Mouse (Mus musculus) ES-CJ7 (cell line): ENCODE data around the gene Itk.

ENCODE experiments used
- DNase-seq: peaks from one replicate; pipeline ENCODE4 v3.0.0; 2011; ENCODE audit warnings: low read depth, low spot score

Itk gene

GRCm38 (mm10) chr11:46308271-46308974 is 80.9 kb downstream of the Itk start:
- DNase-seq = no peak

- no peak for DNase-seq
Measured at GRCm38 (mm10) chr11:46307768-46308167, 81.5 kb downstream of the Itk start.

- no peak for DNase-seq
Measured at GRCm38 (mm10) chr11:46306776-46307175, 82.5 kb downstream of the Itk start.

DNA sequence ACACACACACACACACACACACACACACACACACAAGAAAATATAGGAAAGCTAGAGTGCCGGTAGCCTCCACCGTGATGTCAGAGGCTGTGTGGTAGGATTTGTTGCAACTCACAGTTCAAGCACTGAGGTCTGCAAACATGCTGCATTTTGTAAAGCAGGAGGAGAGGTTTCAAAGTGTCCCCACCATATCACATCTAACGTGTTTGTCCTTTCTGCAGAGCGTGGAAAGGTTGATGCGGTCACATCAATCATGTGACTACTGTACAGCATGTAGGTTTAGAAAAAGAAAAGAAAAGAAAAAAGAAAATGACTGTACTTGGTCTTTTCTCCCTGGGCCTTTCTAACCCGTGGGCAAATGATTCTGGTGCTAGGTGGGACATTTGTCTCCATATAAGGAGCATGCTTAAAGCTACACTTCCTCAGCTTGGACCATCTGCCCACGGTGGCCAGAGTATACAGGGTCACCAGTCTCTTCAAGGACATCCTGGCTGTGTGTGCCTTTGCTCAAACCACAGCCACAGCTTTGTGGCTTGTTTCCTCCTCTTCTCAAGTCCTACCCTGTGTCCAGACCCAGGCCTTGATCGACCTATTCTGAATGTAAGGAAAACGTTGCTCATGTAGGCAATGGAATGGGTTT is 83.3 kb downstream of the Itk start:
- no peak for DNase-seq

DNA sequence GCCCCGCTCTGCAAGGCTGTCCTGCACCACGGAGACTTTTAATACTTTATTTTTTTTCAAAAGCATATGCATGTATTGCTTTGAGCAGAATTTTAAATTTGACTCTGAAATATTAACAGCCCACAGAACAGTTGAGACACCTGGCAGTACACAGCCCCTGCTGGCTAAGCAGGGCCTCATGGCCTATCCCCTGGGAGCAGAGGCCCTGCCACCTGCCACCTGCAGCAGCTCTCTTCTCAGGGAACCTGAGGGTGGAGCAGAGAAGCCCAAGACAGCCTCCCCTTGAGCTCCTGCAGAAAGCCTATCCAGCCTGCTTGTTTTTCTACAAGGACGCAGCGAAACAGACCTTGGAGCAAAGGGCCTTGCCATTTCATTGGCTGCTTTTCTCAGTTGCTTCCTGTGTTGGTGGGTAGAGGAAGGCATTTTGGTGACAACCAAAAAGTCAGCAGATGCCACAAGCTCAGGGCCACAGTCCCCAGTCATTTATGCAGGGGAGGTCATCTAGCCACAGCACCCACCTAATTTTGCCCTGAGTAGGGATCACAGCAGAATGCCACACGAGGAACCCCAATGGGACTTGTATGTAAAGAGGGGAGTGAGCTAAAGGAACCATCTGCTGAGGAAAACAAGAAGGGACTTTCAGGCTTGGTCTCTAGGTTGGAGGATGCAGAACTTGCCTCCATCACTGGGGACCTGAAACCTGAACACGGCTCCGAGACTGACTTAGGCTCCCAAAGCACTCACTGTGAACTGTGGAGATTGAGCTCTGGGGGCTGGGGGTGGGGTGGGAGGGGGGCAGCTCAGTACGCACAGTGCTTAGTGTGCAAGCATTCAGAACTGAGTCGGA is 84.2 kb downstream of the Itk start:
- no peak for DNase-seq

DNA sequence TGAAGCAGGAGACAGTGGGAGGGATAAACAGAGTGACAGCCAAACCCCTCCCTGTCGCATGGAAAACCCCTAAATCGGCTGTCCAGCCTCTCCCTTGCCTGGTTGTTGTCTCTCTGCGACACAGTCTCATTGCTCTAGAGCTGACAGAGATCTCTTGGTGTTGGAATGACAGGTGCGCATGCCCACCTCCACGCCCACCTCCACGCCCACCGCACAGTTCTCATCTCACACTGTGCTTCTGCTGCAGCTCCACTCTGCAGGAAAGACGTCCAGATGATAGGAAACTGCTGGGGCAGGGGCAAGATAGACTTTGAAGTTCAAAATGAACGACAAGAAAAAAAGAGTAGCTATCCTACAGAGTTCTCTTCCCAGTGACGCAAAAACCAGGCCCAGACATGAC is 85.2 kb downstream of the Itk start:
- no peak for DNase-seq

DNA sequence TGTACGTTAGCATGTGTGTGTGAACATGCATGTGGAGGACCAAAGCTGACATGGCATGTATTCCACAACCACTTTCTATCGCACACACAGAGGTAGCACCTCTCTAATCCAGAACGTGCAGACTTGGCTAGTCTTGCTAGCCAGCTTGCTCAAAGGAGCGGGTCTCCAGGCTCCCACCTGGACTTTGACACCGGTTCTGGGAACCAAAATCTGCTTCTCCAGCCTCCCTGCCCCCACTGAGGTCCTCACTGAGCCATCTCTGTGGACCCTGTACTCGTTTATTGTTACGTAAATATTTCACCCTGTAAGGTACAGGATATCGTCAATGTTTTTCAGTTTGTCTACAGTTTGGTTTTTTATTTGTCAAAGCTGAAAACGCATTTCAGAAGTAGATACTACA is 86.8 kb downstream of the Itk start:
- DNase-seq = no peak

- DNase-seq = no peak
Measured at GRCm38 (mm10) chr11:46301579-46302248, 87.6 kb downstream of the Itk start.

DNA sequence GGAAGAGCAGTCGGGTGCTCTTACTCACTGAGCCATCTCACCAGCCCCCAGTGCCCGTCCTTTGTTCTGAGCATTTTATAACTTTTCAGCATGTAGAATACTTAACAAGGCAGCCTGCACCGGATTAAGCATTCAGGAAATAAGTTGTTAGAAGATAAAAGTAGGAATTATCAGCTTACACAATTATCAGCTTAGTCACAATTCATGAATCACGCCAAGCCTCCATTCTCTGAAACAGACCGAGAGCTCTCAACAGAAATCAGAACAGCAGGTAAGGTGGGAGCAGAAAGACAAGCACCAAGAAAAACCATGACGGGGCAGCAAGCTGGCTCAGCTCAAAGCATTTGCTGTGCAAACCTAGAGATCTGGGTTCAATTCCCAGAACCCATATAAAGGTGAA is 89.4 kb downstream of the Itk start:
- no peak for DNase-seq

GRCm38 (mm10) chr11:46298889-46299785 is 90.2 kb downstream of the Itk start:
- no peak for DNase-seq

- no peak for DNase-seq
Measured at GRCm38 (mm10) chr11:46294390-46294789, 94.9 kb downstream of the Itk start.

DNA sequence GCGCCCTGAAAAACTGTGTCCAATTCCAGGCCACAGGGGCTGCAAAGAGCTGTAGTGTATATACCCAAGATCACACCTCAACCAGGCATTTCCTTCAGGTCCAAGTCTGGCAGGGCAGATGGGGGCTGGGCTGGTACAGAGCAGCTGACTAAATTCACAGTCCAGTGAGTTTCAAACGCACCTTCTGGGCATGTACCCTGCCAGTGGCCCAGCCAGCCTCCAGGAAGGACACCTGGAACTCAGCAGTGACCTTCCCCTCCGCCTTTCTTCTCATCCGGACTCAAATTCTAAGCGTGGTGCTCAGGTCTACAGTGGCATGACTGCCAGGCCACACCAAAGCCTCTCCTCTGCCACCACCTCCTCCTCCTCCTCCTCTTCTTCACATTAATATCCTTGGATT is 95.8 kb downstream of the Itk start:
- DNase-seq = no peak

DNA sequence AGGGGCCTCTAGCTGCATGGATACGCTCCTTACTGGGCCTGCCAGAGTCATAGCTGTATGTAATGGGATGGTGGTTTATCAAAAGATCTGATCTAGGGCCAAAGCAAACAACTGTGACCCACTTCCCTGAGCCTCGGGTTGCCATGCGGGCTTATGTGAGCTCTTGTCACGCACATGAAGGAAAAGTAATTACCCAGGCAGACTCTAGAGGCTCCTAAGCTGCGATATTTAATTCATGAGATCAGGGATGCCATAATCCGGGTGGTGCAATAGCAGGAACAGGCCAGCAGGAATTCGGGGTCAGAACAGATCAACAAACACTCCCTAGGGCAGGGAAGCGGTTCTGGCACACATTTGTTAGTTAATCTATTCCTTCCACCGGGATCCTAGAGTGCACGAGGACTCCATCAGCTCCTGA is 98.3 kb downstream of the Itk start:
- DNase-seq = no peak

DNA sequence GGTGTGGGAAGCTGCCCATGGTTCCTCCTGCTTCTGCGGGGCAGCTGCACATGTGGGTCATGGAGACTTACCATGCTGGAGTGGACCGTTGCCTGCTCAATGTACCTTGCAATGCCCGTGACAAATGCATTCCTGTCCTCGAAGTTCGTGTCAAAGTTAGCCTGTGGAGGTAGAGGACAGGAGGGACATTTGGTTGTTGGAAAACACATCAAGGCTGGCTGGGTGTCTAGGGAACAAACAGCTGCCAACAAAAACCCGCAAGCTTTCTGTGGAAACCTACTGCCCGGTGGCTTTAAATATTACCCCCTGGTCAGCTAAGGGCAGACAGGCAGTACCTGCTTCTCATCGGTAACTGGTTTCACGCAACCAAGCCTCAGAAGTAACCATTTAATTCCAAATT is 99.8 kb downstream of the Itk start:
- DNase-seq = no peak

DNA sequence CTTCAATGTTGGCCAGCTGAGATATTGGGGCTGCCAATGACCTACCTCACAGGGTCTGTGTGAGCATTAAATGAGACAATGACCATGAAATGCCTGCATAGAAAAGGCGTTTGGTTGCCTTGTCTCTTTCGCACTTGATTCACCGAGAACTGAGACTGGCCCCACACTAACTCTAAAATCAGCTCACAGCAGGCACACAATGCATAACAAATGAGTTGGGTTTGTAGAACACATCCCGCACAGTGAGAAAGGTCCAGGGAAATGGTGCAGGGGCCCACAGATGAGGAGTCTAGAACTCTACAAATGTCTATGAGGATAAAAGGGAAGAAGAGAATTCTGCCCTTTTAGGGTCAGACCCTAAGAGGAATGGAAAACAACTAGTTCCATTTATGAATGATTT is 100.3 kb downstream of the Itk start:
- DNase-seq = no peak

GRCm38 (mm10) chr11:46288091-46288490 is 101.2 kb downstream of the Itk start:
- no peak for DNase-seq

DNA sequence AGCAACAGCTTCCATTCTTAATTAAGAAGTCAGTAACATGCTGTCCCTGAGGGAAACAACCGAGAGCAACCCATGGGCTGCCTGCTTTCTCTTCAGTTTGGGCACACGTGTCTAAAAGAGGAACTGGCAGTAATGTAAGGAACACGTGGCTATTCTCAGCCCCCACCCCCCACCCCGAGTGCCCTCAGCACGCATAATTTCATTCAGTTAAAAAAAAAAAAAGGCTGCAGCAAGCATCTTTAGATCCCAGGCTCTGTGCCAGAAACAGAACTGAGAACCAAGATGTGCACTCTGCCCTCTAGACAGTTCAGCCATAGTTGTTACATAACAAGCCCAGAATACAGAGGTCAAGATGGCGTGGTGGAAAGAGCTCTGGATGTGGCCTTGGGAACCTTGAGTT is 102.5 kb downstream of the Itk start:
- DNase-seq = no peak

GRCm38 (mm10) chr11:46283800-46284199 is 105.5 kb downstream of the Itk start:
- no peak for DNase-seq

- DNase-seq = no peak
Measured at GRCm38 (mm10) chr11:46282612-46283011, 106.7 kb downstream of the Itk start.

DNA sequence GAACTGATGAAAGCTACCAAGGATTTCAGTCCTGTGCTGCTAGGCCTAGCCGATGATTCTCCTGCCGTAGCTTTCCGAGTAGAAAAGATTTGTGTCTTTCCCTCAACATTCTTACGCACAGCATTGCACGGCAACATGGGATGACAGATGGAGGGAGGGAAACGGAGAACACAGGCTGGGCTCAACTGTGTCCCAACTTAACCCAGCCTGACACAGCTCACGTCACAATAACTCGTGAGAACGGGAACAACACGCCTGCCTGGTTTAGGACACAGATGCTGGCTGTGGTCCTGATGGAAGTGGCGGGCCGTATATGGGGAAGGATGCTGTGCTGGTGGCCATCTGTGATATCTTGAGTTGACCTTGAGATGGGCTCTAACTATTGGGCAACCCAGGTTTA is 110.6 kb downstream of the Itk start:
- no peak for DNase-seq

DNA sequence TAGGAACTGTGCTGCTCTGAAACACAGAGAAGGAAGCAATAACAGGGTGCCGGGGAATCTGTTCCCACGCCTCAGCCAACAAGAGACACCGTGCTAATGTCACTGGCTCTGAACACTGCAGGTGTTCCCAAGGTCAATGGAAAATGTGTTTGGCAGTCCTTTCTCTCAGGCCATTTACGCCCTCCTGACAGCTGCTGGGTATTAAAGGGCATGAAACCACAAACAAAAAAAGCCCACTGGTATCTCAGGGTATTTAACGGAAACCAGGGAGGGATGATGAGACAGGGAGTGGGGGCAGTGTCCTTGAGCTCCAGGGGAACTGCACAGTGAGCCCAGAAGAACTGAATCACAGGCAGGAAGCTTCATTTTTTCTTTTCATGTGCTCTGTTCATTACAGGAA is 111.2 kb downstream of the Itk start:
- no peak for DNase-seq
